In the genomic region with DNA sequence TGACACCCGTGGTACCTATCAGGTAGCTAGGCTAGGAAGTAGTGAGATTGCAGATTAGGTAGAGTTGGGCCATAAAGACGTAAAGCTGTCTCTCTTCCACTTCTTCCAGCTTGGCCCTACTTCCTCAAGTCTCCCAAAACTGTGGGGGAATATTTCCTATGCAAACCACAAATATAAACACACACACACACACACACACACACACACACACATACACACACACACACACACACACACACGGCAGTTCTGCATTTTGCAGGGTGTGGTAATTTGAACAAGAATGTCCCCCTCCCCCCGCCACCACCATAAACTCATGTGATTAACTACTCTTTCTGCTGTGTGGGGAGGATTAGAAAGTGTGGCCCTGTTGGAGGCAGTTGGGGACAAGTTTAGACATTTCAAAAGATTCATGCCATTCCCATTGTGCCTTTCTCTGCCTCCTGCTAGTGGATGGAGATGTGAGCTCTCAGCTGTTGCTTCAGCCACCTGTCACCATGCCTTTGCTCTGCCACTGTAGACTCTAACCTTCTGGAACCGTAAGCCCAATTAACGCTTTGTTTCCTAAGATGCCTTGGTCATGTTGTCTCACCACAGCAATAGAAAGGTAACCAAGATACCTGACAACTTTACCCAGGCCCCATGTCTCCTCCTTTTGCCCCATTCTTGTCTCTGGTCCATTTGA, we compare ENCODE assay signal across 23 mouse cellular contexts. TPM values are rescaled to one million over a fixed set of nuclear protein-coding genes. Genes with fewer than 3 reads are reported as not detected.
DNase-seq lines count a peak whose midpoint lies in the region; ATAC-seq and TF ChIP-seq lines count a peak whose summit lies in the region.
"Had no signal": no experiment of that assay in that cellular context is flagged by ENCODE, and none has a peak within 500 bp of the region (broad histone marks: within the 10 kb centered on the region; RNA-seq: fewer than 3 reads in every experiment).

No protein-coding gene starts in this region.

- no peaks in the 10 kb centered on the region for H3K36me3 ChIP-seq in limb, embryonic 14.5 days (ENCODE audit: control insufficient read depth, insufficient read depth, low read length)
- no peaks in the 10 kb centered on the region for H3K36me3 ChIP-seq in splenic B cell, adult 2 months (ENCODE audit: control insufficient read depth, insufficient read depth, low read length, poor library complexity, severe bottlenecking)
- H3K36me3 ChIP-seq in midbrain, embryonic 14.5 days (ENCODE audit: control insufficient read depth, insufficient read depth, low read length): no peaks in the 10 kb centered on the region
- H3K36me3 ChIP-seq: embryonic facial prominence, embryonic 15.5 days; hindbrain, embryonic 10.5 days; intestine, embryonic 15.5 days; liver, embryonic 12.5 days; midbrain, embryonic 12.5 days had no signal

- DNase-seq in lung, postnatal 10 days: peak; percentile 16
- DNase-seq in lung, postnatal 25 days (ENCODE audit: low spot score): no peak
- peak; percentile 22 for DNase-seq in MEL-GATA-1-ER (ENCODE audit: extremely low read depth, low read depth)
- no peak for DNase-seq in limb, embryonic 14.5 days (ENCODE audit: low spot score)
- DNase-seq in splenic B cell, adult 2 months (ENCODE audit: low read depth, low spot score): peak; percentile 22
- DNase-seq in adrenal gland, postnatal 25 days: no peak
- no peak for DNase-seq in midbrain, embryonic 14.5 days
- DNase-seq: cerebellum, adult 18-20 months; cerebellum, postnatal 25 days; embryo, embryonic 11 days; gastrocnemius, postnatal 36 days; kidney, adult 8-10 months; kidney, postnatal 10 days; thymus, postnatal 25 days had no signal

- no peak overlapping the region for H3K9ac ChIP-seq in limb, embryonic 14.5 days (ENCODE audit: low read depth, low read length, severe bottlenecking)
- no peak overlapping the region for H3K9ac ChIP-seq in midbrain, embryonic 14.5 days (replicated peaks; ENCODE audit: low read length)
- H3K9ac ChIP-seq: embryonic facial prominence, embryonic 15.5 days; intestine, embryonic 15.5 days; liver, embryonic 12.5 days; midbrain, embryonic 12.5 days had no signal

- no peak for TF ChIP-seq POLR2A in limb, embryonic 14.5 days (IDR thresholded peaks at IDR 0.05; ENCODE audit: borderline replicate concordance, extremely low read depth, insufficient read depth, insufficient read length)

- no peaks in the 10 kb centered on the region for H3K9me3 ChIP-seq in limb, embryonic 14.5 days (ENCODE audit: control insufficient read depth, low read length)
- H3K9me3 ChIP-seq in midbrain, embryonic 14.5 days (ENCODE audit: control insufficient read depth, low read length): no peaks in the 10 kb centered on the region
- H3K9me3 ChIP-seq: embryonic facial prominence, embryonic 15.5 days; hindbrain, embryonic 10.5 days; intestine, embryonic 15.5 days; liver, embryonic 12.5 days; midbrain, embryonic 12.5 days had no signal

- ATAC-seq in limb, embryonic 14.5 days (ENCODE audit: low FRiP score, low read depth): peak; percentile 21; the same call in 1 of the 2 replicates
- no peak for ATAC-seq in midbrain, embryonic 14.5 days (ENCODE audit: low FRiP score, low TSS enrichment)
- ATAC-seq: forebrain, embryonic 16.5 days; hindbrain, embryonic 16.5 days; intestine, embryonic 15.5 days; liver, embryonic 12.5 days; Patski had no signal

- no peak overlapping the region for H3K4me3 ChIP-seq in limb, embryonic 14.5 days (replicated peaks; ENCODE audit: low read length)
- H3K4me3 ChIP-seq in midbrain, embryonic 14.5 days (replicated peaks; ENCODE audit: low read depth, low read length): no peak overlapping the region
- H3K4me3 ChIP-seq: embryonic facial prominence, embryonic 15.5 days; hindbrain, embryonic 10.5 days; intestine, embryonic 15.5 days; liver, embryonic 12.5 days; midbrain, embryonic 12.5 days had no signal

- no peak overlapping the region for H3K4me2 ChIP-seq in limb, embryonic 14.5 days (replicated peaks; ENCODE audit: low read depth, low read length, severe bottlenecking)
- no peak overlapping the region for H3K4me2 ChIP-seq in midbrain, embryonic 14.5 days (ENCODE audit: low read length)
- H3K4me2 ChIP-seq: embryonic facial prominence, embryonic 15.5 days; heart, embryonic 11.5 days; intestine, embryonic 15.5 days; liver, embryonic 12.5 days; midbrain, embryonic 12.5 days had no signal

- H3K4me1 ChIP-seq in limb, embryonic 14.5 days (ENCODE audit: control insufficient read depth, insufficient read depth, low read length): no peaks in the 10 kb centered on the region
- no peaks in the 10 kb centered on the region for H3K4me1 ChIP-seq in midbrain, embryonic 14.5 days (ENCODE audit: control insufficient read depth, insufficient read depth, low read length)
- H3K4me1 ChIP-seq: midbrain, embryonic 12.5 days had no signal

- 48% methylated on average over 6 of the region's 6 CpGs for WGBS in limb, embryonic 14.5 days
- 79% methylated on average over 6 of the region's 6 CpGs for WGBS in midbrain, embryonic 14.5 days

- no peak overlapping the region for H3K27ac ChIP-seq in limb, embryonic 14.5 days (replicated peaks; ENCODE audit: low read depth, low read length)
- H3K27ac ChIP-seq in midbrain, embryonic 14.5 days (replicated peaks; ENCODE audit: low read depth, low read length): no peak overlapping the region
- H3K27ac ChIP-seq: embryonic facial prominence, embryonic 15.5 days; hindbrain, embryonic 10.5 days; intestine, embryonic 15.5 days; liver, embryonic 12.5 days; midbrain, embryonic 12.5 days had no signal

- no peaks in the 10 kb centered on the region for H3K27me3 ChIP-seq in limb, embryonic 14.5 days (ENCODE audit: control insufficient read depth, insufficient read depth, low read length)
- H3K27me3 ChIP-seq in splenic B cell, adult 2 months (ENCODE audit: control insufficient read depth, insufficient read depth, low read length, poor library complexity, severe bottlenecking): no peaks in the 10 kb centered on the region
- no peaks in the 10 kb centered on the region for H3K27me3 ChIP-seq in midbrain, embryonic 14.5 days (ENCODE audit: control insufficient read depth, insufficient read depth, low read length)
- H3K27me3 ChIP-seq: embryonic facial prominence, embryonic 15.5 days; intestine, embryonic 15.5 days; liver, embryonic 12.5 days; midbrain, embryonic 12.5 days; Patski had no signal

RNA-seq across cellular contexts. Expression of a gene that starts 10.8 kb away (rescaled TPM):
- 39.4 and 46.7 TPM in 2 replicates for polyA plus RNA-seq in limb, embryonic 14.5 days (2012; rRNA removed)
- polyA plus RNA-seq in limb, embryonic 14.5 days (2014; fragmentation: Nextera tagmentation; extraction: Ambion mirVana): 74.6 and 81.9 TPM in 2 replicates
- 55.1 and 58.2 TPM in 2 replicates for total RNA-seq in adrenal gland, postnatal 25 days (2021)
- 110 and 116 TPM in 2 replicates for polyA plus RNA-seq in midbrain, embryonic 14.5 days (2014; fragmentation: Nextera tagmentation; extraction: Ambion mirVana)

RNA-seq across cellular contexts. Expression of a gene that starts 27.1 kb away (rescaled TPM):
- 13.0 and 15.0 TPM in 2 replicates for polyA plus RNA-seq in limb, embryonic 14.5 days (2012; rRNA removed)
- 4.2 and 4.5 TPM in 2 replicates for polyA plus RNA-seq in limb, embryonic 14.5 days (2014; fragmentation: Nextera tagmentation; extraction: Ambion mirVana)
- 3.5 and 4.0 TPM in 2 replicates for total RNA-seq in adrenal gland, postnatal 25 days (2021)
- polyA plus RNA-seq in midbrain, embryonic 14.5 days (2014; fragmentation: Nextera tagmentation; extraction: Ambion mirVana): 0.85 and 1.00 TPM in 2 replicates

RNA-seq across cellular contexts. Expression of a gene that starts 27.2 kb away (rescaled TPM):
- 22.9 and 27.2 TPM in 2 replicates for polyA plus RNA-seq in limb, embryonic 14.5 days (2012; rRNA removed)
- polyA plus RNA-seq in limb, embryonic 14.5 days (2014; fragmentation: Nextera tagmentation; extraction: Ambion mirVana): 28.4 and 33.1 TPM in 2 replicates
- 11.1 and 13.7 TPM in 2 replicates for total RNA-seq in adrenal gland, postnatal 25 days (2021)
- polyA plus RNA-seq in midbrain, embryonic 14.5 days (2014; fragmentation: Nextera tagmentation; extraction: Ambion mirVana): 11.6 and 15.2 TPM in 2 replicates

RNA-seq across cellular contexts. Expression of a gene that starts 42.2 kb away (rescaled TPM):
- 49.3 and 57.9 TPM in 2 replicates for polyA plus RNA-seq in limb, embryonic 14.5 days (2012; rRNA removed)
- polyA plus RNA-seq in limb, embryonic 14.5 days (2014; fragmentation: Nextera tagmentation; extraction: Ambion mirVana): 57.4 and 59.7 TPM in 2 replicates
- 54.7 and 55.8 TPM in 2 replicates for total RNA-seq in adrenal gland, postnatal 25 days (2021)
- polyA plus RNA-seq in midbrain, embryonic 14.5 days (2014; fragmentation: Nextera tagmentation; extraction: Ambion mirVana): 79.2 and 87.7 TPM in 2 replicates

RNA-seq across cellular contexts. Expression of a gene that starts 58.3 kb away (rescaled TPM):
- 77.9 and 89.0 TPM in 2 replicates for polyA plus RNA-seq in limb, embryonic 14.5 days (2012; rRNA removed)
- polyA plus RNA-seq in limb, embryonic 14.5 days (2014; fragmentation: Nextera tagmentation; extraction: Ambion mirVana): 165 and 176 TPM in 2 replicates
- total RNA-seq in adrenal gland, postnatal 25 days (2021): 68.0 and 76.9 TPM in 2 replicates
- polyA plus RNA-seq in midbrain, embryonic 14.5 days (2014; fragmentation: Nextera tagmentation; extraction: Ambion mirVana): 107 and 115 TPM in 2 replicates

Comparison
In these comparisons a context has a peak if more than half of its experiments do, and no peak if none do; other contexts are left out.
1. DNase-seq: peak in lung, postnatal 10 days (single experiment), MEL-GATA-1-ER (single experiment) and splenic B cell, adult 2 months (single experiment); none in lung, postnatal 25 days (single experiment), limb, embryonic 14.5 days (single experiment), adrenal gland, postnatal 25 days (single experiment) and midbrain, embryonic 14.5 days (single experiment).